Mouse (Mus musculus): Measurements from ENCODE around the gene Mcfd2. TPM values are rescaled to one million over a fixed set of nuclear protein-coding genes. Genes with fewer than 3 reads are reported as not detected.

Gene Mcfd2
- 68.8 and 70.8 TPM in 2 replicates for polyA plus RNA-seq (2016; fragmentation: Nextera tagmentation; extraction: Ambion mirVana)

GRCm38 (mm10) chr17:87265792-87266186, at the start of gene Mcfd2:
TSS of gene Mcfd2 (minus strand) at chr17:87265935.
- H3K4me3 ChIP-seq: peak within 1 kb of the TSS; percentile 96
- H3K9ac ChIP-seq: peak within 1 kb of the TSS; percentile 98
- 0% methylated on average over 41 of the region's 41 CpGs for WGBS
- peak; percentile 95 for ATAC-seq (ENCODE audit: insufficient number of reproducible peaks, low FRiP score)
- H3K4me1 ChIP-seq (replicated peaks): peaks cover 20% of the 10 kb centered on the region
- peak within 1 kb of the TSS; percentile 79 for H3K4me2 ChIP-seq
- H3K36me3 ChIP-seq: peaks cover 12% of the 10 kb centered on the region
- peak within 1 kb of the TSS; percentile 59 for H3K27ac ChIP-seq (ENCODE audit: poor library complexity, severe bottlenecking)
- peaks cover 3% of the 10 kb centered on the region for H3K9me3 ChIP-seq (replicated peaks)
- H3K27me3 ChIP-seq (replicated peaks): 0 out of 2 replicates have a peak, but pooled peaks cover 7% of the 10 kb centered on the region

- peak; percentile 52; the same call in 1 of the 2 replicates for ATAC-seq (ENCODE audit: insufficient number of reproducible peaks, low FRiP score)
- 0 out of 2 replicates have a peak, but pooled peaks cover 2% of the 10 kb centered on the region for H3K27me3 ChIP-seq (replicated peaks)
- H3K27ac ChIP-seq (ENCODE audit: poor library complexity, severe bottlenecking): no peak overlapping the region
- H3K9me3 ChIP-seq (replicated peaks): no peaks in the 10 kb centered on the region
- peaks cover 26% of the 10 kb centered on the region for H3K4me1 ChIP-seq (replicated peaks)
- no peak overlapping the region; the same call in 1 of the 2 replicates for H3K9ac ChIP-seq
- 10% methylated on average over 9 of the region's 9 CpGs for WGBS
- no peaks in the 10 kb centered on the region for H3K36me3 ChIP-seq
- peak overlapping the region; percentile 28; the same call in 1 of the 2 replicates for H3K4me2 ChIP-seq
- no peak overlapping the region for H3K4me3 ChIP-seq
Measured at GRCm38 (mm10) chr17:87315021-87315531, 49.3 kb upstream of the Mcfd2 start.

- 68% methylated on average over 5 of the region's 5 CpGs for WGBS
- 0 out of 2 replicates have a peak, but pooled peaks cover 5% of the 10 kb centered on the region for H3K27me3 ChIP-seq (replicated peaks)
- no peaks in the 10 kb centered on the region for H3K9me3 ChIP-seq (replicated peaks)
- no peak overlapping the region for H3K27ac ChIP-seq (ENCODE audit: poor library complexity, severe bottlenecking)
- H3K9ac ChIP-seq: no peak overlapping the region
- H3K4me3 ChIP-seq: no peak overlapping the region
- H3K4me2 ChIP-seq: peak overlapping the region; percentile 28; the same call in 1 of the 2 replicates
- H3K36me3 ChIP-seq: no peaks in the 10 kb centered on the region
- H3K4me1 ChIP-seq (replicated peaks): peaks cover 26% of the 10 kb centered on the region
- ATAC-seq (ENCODE audit: insufficient number of reproducible peaks, low FRiP score): peak; percentile 38; the same call in 1 of the 2 replicates
Measured at GRCm38 (mm10) chr17:87314530-87314946, 48.8 kb upstream of the Mcfd2 start.

GRCm38 (mm10) chr17:87314121-87314520, 48.4 kb upstream of the Mcfd2 start:
- Histone ChIP-seq H3K9me3 (replicated peaks) (no peaks in the 10 kb centered on the region), H3K4me3 (no peak overlapping the region), H3K4me1 (replicated peaks) (peaks cover 26% of the 10 kb centered on the region), H3K36me3 (no peaks in the 10 kb centered on the region), H3K27ac (ENCODE audit: poor library complexity, severe bottlenecking) (no peak overlapping the region), H3K9ac (no peak overlapping the region), H3K4me2 (no peak overlapping the region), H3K27me3 (replicated peaks) (0 out of 2 replicates have a peak, but pooled peaks cover 5% of the 10 kb centered on the region)
- 75% methylated on average over 8 of the region's 8 CpGs for WGBS
- ATAC-seq (ENCODE audit: insufficient number of reproducible peaks, low FRiP score): no peak

GRCm38 (mm10) chr17:87312924-87313870, 47.5 kb upstream of the Mcfd2 start:
- WGBS: 43% methylated on average over 18 of the region's 18 CpGs
- ATAC-seq (ENCODE audit: insufficient number of reproducible peaks, low FRiP score): no peak
- Histone ChIP-seq H3K27ac (ENCODE audit: poor library complexity, severe bottlenecking) (no peak overlapping the region), H3K36me3 (no peaks in the 10 kb centered on the region), H3K9me3 (replicated peaks) (no peaks in the 10 kb centered on the region), H3K4me1 (replicated peaks) (peaks cover 26% of the 10 kb centered on the region), H3K27me3 (replicated peaks) (0 out of 2 replicates have a peak, but pooled peaks cover 5% of the 10 kb centered on the region), H3K4me3 (no peak overlapping the region), H3K9ac (no peak overlapping the region), H3K4me2 (no peak overlapping the region)

- Histone ChIP-seq H3K27me3 (replicated peaks) (0 out of 2 replicates have a peak, but pooled peaks cover 5% of the 10 kb centered on the region), H3K4me3 (no peak overlapping the region), H3K9me3 (replicated peaks) (no peaks in the 10 kb centered on the region), H3K27ac (ENCODE audit: poor library complexity, severe bottlenecking) (no peak overlapping the region), H3K4me2 (0 out of 2 replicates have a peak overlapping the region, but pooled peaks have one; percentile 7), H3K4me1 (replicated peaks) (peaks cover 26% of the 10 kb centered on the region), H3K9ac (0 out of 2 replicates have a peak overlapping the region, but pooled peaks have one; percentile 24), H3K36me3 (no peaks in the 10 kb centered on the region)
- whole genome bisulfite sequencing: 37% methylated on average over 12 of the region's 12 CpGs
- ATAC-seq (ENCODE audit: insufficient number of reproducible peaks, low FRiP score): no peak
Measured at GRCm38 (mm10) chr17:87312351-87312750, 46.6 kb upstream of the Mcfd2 start.

GRCm38 (mm10) chr17:87310497-87310896, 44.8 kb upstream of the Mcfd2 start:
- H3K4me3 ChIP-seq: no peak overlapping the region
- no peak for ATAC-seq (ENCODE audit: insufficient number of reproducible peaks, low FRiP score)
- no peak overlapping the region for H3K9ac ChIP-seq
- H3K9me3 ChIP-seq (replicated peaks): no peaks in the 10 kb centered on the region
- no peaks in the 10 kb centered on the region for H3K36me3 ChIP-seq
- no peak overlapping the region for H3K4me2 ChIP-seq
- no peak overlapping the region for H3K27ac ChIP-seq (ENCODE audit: poor library complexity, severe bottlenecking)
- H3K27me3 ChIP-seq (replicated peaks): 0 out of 2 replicates have a peak, but pooled peaks cover 5% of the 10 kb centered on the region
- 79% methylated on average over 7 of the region's 7 CpGs for WGBS
- H3K4me1 ChIP-seq (replicated peaks): peaks cover 23% of the 10 kb centered on the region

- 77% methylated on average over 12 of the region's 12 CpGs for WGBS
- H3K9me3 ChIP-seq (replicated peaks): no peaks in the 10 kb centered on the region
- H3K4me2 ChIP-seq: no peak overlapping the region
- no peak overlapping the region for H3K27ac ChIP-seq (ENCODE audit: poor library complexity, severe bottlenecking)
- H3K9ac ChIP-seq: no peak overlapping the region
- 0 out of 2 replicates have a peak, but pooled peaks cover 5% of the 10 kb centered on the region for H3K27me3 ChIP-seq (replicated peaks)
- no peak for ATAC-seq (ENCODE audit: insufficient number of reproducible peaks, low FRiP score)
- H3K36me3 ChIP-seq: no peaks in the 10 kb centered on the region
- H3K4me1 ChIP-seq (replicated peaks): peaks cover 23% of the 10 kb centered on the region
- H3K4me3 ChIP-seq: no peak overlapping the region
Measured at GRCm38 (mm10) chr17:87309073-87309788, 43.5 kb upstream of the Mcfd2 start.

- Histone ChIP-seq H3K4me2 (no peak overlapping the region), H3K9me3 (replicated peaks) (no peaks in the 10 kb centered on the region), H3K4me1 (replicated peaks) (peaks cover 17% of the 10 kb centered on the region), H3K9ac (no peak overlapping the region), H3K27me3 (replicated peaks) (0 out of 2 replicates have a peak, but pooled peaks cover 5% of the 10 kb centered on the region), H3K4me3 (no peak overlapping the region), H3K27ac (ENCODE audit: poor library complexity, severe bottlenecking) (no peak overlapping the region), H3K36me3 (no peaks in the 10 kb centered on the region)
- ATAC-seq (ENCODE audit: insufficient number of reproducible peaks, low FRiP score): no peak
- WGBS: 69% methylated on average over 8 of the region's 8 CpGs
Measured at GRCm38 (mm10) chr17:87306746-87307145, 41.0 kb upstream of the Mcfd2 start.

GRCm38 (mm10) chr17:87305065-87305464, 39.3 kb upstream of the Mcfd2 start:
- Histone ChIP-seq H3K9me3 (replicated peaks) (no peaks in the 10 kb centered on the region), H3K9ac (no peak overlapping the region), H3K4me1 (replicated peaks) (peaks cover 17% of the 10 kb centered on the region), H3K36me3 (no peaks in the 10 kb centered on the region), H3K4me2 (no peak overlapping the region), H3K27ac (ENCODE audit: poor library complexity, severe bottlenecking) (no peak overlapping the region), H3K4me3 (no peak overlapping the region), H3K27me3 (replicated peaks) (0 out of 2 replicates have a peak, but pooled peaks cover 3% of the 10 kb centered on the region)
- WGBS: 83% methylated on average over 8 of the region's 8 CpGs
- no peak for ATAC-seq (ENCODE audit: insufficient number of reproducible peaks, low FRiP score)

Data from heart, embryonic 12.5 days (tissue).